Mouse (Mus musculus) kidney, postnatal 36 days (tissue): ENCODE measurements around the gene Gars.

Experiments used
- DNase-seq, 2 experiments: peaks; one replicate each; pipeline ENCODE4 v3.0.0; 2021 to 2022; ENCODE audit warnings: mixed read lengths in 2 of 2

Gene Gars

DNA sequence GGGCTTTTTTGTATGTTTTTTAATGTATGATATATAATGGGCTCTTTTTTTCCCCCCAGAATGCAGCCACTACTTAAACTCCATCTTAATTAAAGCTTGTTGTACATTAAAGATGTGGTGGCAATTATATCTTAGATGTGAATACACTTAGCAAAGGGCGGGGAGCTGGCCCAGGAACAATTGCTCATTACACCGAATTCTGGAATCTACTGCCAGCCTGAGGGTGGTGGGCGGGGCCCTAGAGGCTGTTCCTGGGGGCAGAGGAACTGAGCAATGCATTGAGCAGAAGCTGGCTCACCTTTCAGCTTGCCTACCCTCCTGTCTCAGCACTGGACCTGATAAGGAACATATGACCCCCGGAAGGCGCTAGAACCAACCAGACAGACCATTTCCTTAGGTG is 60.8 kb downstream of the Gars start:
- DNase-seq, result no peak

DNA sequence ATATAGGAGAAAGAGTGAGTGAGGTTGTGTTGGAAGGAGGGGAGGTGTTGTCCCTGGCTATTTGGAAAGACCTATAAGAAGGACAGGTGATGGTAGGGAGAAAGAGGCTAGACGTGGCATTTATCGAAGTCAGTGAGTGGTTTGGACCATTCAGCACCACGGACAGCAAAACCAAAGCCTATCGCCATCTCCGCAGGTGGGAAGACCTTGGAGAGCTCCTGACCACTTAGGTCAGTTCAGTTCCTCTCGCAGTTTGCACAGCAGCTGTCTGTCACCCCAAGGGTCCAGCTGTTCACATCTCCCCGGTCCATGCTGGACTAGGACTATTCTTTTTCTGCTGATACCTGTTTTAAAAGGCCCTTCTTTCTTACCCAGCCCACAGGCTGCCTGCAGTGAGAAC is 70.6 kb downstream of the Gars start:
- DNase-seq, result peak; percentile 44 to 78

GRCm38 (mm10) chr6:55117325-55118109 is 79.7 kb downstream of the Gars start:
- peak; percentile 23 to 69 for DNase-seq

GRCm38 (mm10) chr6:55123056-55123455 is 85.2 kb downstream of the Gars start:
- no peak for DNase-seq

- DNase-seq, result no peak
Measured at GRCm38 (mm10) chr6:55126576-55126975, 88.8 kb downstream of the Gars start.

GRCm38 (mm10) chr6:55128391-55128790 is 90.6 kb downstream of the Gars start:
- no peak for DNase-seq
